Mouse (Mus musculus) Patski (cell line): ENCODE results near the gene Nmnat3. TPM values are rescaled to one million over a fixed set of nuclear protein-coding genes. Genes with fewer than 3 reads are reported as not detected.
A peak's percentile ranks its signal among the peaks of the same experiment; 100 is the strongest.
"Not testable (repeated sequence)": the region's sequence is repeated elsewhere in the genome, so short reads cannot be mapped to it uniquely, and the experiment has no call there.

Source experiments
- ATAC-seq: fragments of 100-300 bp; one replicate; pipeline ENCODE4 v1.8.0; 2021
- CTCF ChIA-PET: fragments of 350-600 bp; sonication (Branson Sonifier 250); formaldehyde crosslinking; loops from one replicate; lab custom pipeline; 2022; ENCODE audit warnings: inconsistent platforms; lab: Charles Lee
- POLR2A ChIA-PET: fragments of 350-600 bp; sonication (Branson Sonifier 250); formaldehyde crosslinking; loops from one replicate; lab custom pipeline; 2022; ENCODE audit warnings: antibody characterized with exemption, inconsistent platforms; lab: Charles Lee
- DNase-seq: peaks from one replicate; pipeline ENCODE4 v3.0.0-alpha.2; 2011; ENCODE audit warnings: low read depth, low spot score
- H3K27me3 ChIP-seq: fragments of 371-371 bp; one replicate; pipeline ENCODE4 v1.5.1; 2021
- CTCF ChIP-seq: fragments of 100-300 bp; IDR thresholded peaks from one replicate; pipeline ENCODE4 v1.5.1; 2021
- in situ Hi-C: fragments of 300-500 bp; cut with MboI; formaldehyde crosslinking; loops from 3 replicates; pipeline ENCODE4 v1.11.1; 2018; ENCODE audit warnings: low pct_unique_long_range_greater_than_20kb, mixed read lengths
- polyA plus RNA-seq: library from polyadenylated mRNA; unstranded; gene quantifications from one replicate; pipeline ENCODE4 v1.2.3, GENCODE M21; 2021

Nmnat3 gene
- 26.2 TPM for polyA plus RNA-seq

- ATAC-seq, POLR2A ChIA-PET, H3K27me3 ChIP-seq, CTCF ChIA-PET, DNase-seq: not testable (repeated sequence)
- in situ Hi-C loops = loop anchor here (25.0 kb wide), 1 partner anchor 1325 kb away; no protein-coding TSS in a partner anchor
These were observed at the start of gene Nmnat3 for GRCm38 (mm10) chr9:98287135-98287534. Gene Nmnat3 (plus strand): TSS chr9:98287435.

- in situ Hi-C loops = loop anchor here (25.0 kb wide), 1 partner anchor 294 kb away; no protein-coding TSS in a partner anchor
- no peak for TF ChIP-seq CTCF
- peaks cover 3% of the 10 kb centered on the region for H3K27me3 ChIP-seq
- DNase-seq (no peak), ATAC-seq (no peak)
- CTCF ChIA-PET = interaction anchor here (1.7 kb wide), 1 partner anchor 94 kb away, joined by 4 read pairs; no protein-coding TSS in a partner anchor
- POLR2A ChIA-PET = no interaction called here
These were observed 43.8 kb upstream of the Nmnat3 start for GRCm38 (mm10) chr9:98243481-98243880.

GRCm38 (mm10) chr9:98244223-98244622 is 43.0 kb upstream of the Nmnat3 start:
- ChIA-PET POLR2A (no interaction called here), CTCF (interaction anchor here (1.7 kb wide), 1 partner anchor 93 kb away, joined by 4 read pairs; no protein-coding TSS in a partner anchor)

GRCm38 (mm10) chr9:98245226-98245625 is 42.0 kb upstream of the Nmnat3 start:
- POLR2A ChIA-PET = no interaction called here
- in situ Hi-C loops = loop anchor here (25.0 kb wide), 1 partner anchor 292 kb away; no protein-coding TSS in a partner anchor
- no peak for TF ChIP-seq CTCF

More at GRCm38 (mm10) chr9:98244223-98244622, 43.0 kb upstream of the Nmnat3 start:
- DNase-seq (no peak), ATAC-seq (no peak)
- in situ Hi-C loops = loop anchor here (25.0 kb wide), 1 partner anchor 293 kb away; no protein-coding TSS in a partner anchor
- TF ChIP-seq CTCF = peak; percentile 66
- H3K27me3 ChIP-seq = no peaks in the 10 kb centered on the region

GRCm38 (mm10) chr9:98246351-98246750 is 40.9 kb upstream of the Nmnat3 start:
- no peak for DNase-seq
- no peak for TF ChIP-seq CTCF
- ChIA-PET CTCF (no interaction called here), POLR2A (interaction anchor here (0.6 kb wide), 1 partner anchor 1524 kb away, joined by 3 read pairs; no protein-coding TSS in a partner anchor)
- no peaks in the 10 kb centered on the region for H3K27me3 ChIP-seq
- ATAC-seq = no peak
- in situ Hi-C loops = loop anchor here (25.0 kb wide), 1 partner anchor 291 kb away; no protein-coding TSS in a partner anchor

More at GRCm38 (mm10) chr9:98245226-98245625, 42.0 kb upstream of the Nmnat3 start:
- CTCF ChIA-PET = no interaction called here
- H3K27me3 ChIP-seq = no peaks in the 10 kb centered on the region
- DNase-seq = no peak
- no peak for ATAC-seq

- CTCF ChIA-PET = no interaction called here
- in situ Hi-C loops = no loop called here
These were observed 27.0 kb upstream of the Nmnat3 start for GRCm38 (mm10) chr9:98260210-98260609.

GRCm38 (mm10) chr9:98261461-98262011 is 25.7 kb upstream of the Nmnat3 start:
- ChIA-PET CTCF (interaction anchor here (1.3 kb wide), 1 partner anchor 12 kb away, joined by 3 read pairs; no protein-coding TSS in a partner anchor), POLR2A (no interaction called here)
- H3K27me3 ChIP-seq = no peaks in the 10 kb centered on the region
- TF ChIP-seq CTCF = no peak
- DNase-seq (no peak), ATAC-seq (peak; percentile 70)
- in situ Hi-C loops = no loop called here

More at GRCm38 (mm10) chr9:98260210-98260609, 27.0 kb upstream of the Nmnat3 start:
- POLR2A ChIA-PET = no interaction called here
- H3K27me3 ChIP-seq = no peaks in the 10 kb centered on the region
- no peak for ATAC-seq
- TF ChIP-seq CTCF = no peak
- no peak for DNase-seq

GRCm38 (mm10) chr9:98264916-98265315 is 22.3 kb upstream of the Nmnat3 start:
- no peak for TF ChIP-seq CTCF
- ChIA-PET POLR2A (no interaction called here), CTCF (interaction anchor here (1.8 kb wide), 1 partner anchor 9 kb away, joined by 5 read pairs; no protein-coding TSS in a partner anchor)
- in situ Hi-C loops = no loop called here
- ATAC-seq (no peak), DNase-seq (no peak)
- no peaks in the 10 kb centered on the region for H3K27me3 ChIP-seq

GRCm38 (mm10) chr9:98272734-98273133 is 14.5 kb upstream of the Nmnat3 start:
- H3K27me3 ChIP-seq = no peaks in the 10 kb centered on the region
- DNase-seq = no peak
- ATAC-seq = no peak
- no peak for TF ChIP-seq CTCF
- POLR2A ChIA-PET = no interaction called here
- in situ Hi-C loops = no loop called here
- CTCF ChIA-PET = no interaction called here

- ATAC-seq (peak; percentile 97), DNase-seq (peak; percentile 91)
- in situ Hi-C loops = loop anchor here (25.0 kb wide), 1 partner anchor 1313 kb away; no protein-coding TSS in a partner anchor
- ChIA-PET CTCF (interaction anchor here (1.1 kb wide), 1 partner anchor 8 kb away, joined by 3 read pairs; no protein-coding TSS in a partner anchor), POLR2A (no interaction called here)
- H3K27me3 ChIP-seq = no peaks in the 10 kb centered on the region
- no peak for TF ChIP-seq CTCF
These were observed 12.2 kb upstream of the Nmnat3 start for GRCm38 (mm10) chr9:98275080-98275479.

- POLR2A ChIA-PET = no interaction called here
- no peaks in the 10 kb centered on the region for H3K27me3 ChIP-seq
- in situ Hi-C loops = loop anchor here (25.0 kb wide), 1 partner anchor 1318 kb away; no protein-coding TSS in a partner anchor
- no peak for TF ChIP-seq CTCF
- CTCF ChIA-PET = interaction anchor here (2.0 kb wide), 1 partner anchor 9 kb away, joined by 5 read pairs; no protein-coding TSS in a partner anchor
- ATAC-seq (no peak), DNase-seq (no peak)
These were observed 7.1 kb upstream of the Nmnat3 start for GRCm38 (mm10) chr9:98280162-98280561.
